Mouse (Mus musculus): ENCODE results near the gene Efnb3. TPM values are rescaled to one million over a fixed set of nuclear protein-coding genes. Genes with fewer than 3 reads are reported as not detected.
A peak's percentile ranks its signal among the peaks of the same experiment; 100 is the strongest.

Gene Efnb3
- polyA plus RNA-seq, 1 experiment from 2014 or later: 5.5 TPM

DNA sequence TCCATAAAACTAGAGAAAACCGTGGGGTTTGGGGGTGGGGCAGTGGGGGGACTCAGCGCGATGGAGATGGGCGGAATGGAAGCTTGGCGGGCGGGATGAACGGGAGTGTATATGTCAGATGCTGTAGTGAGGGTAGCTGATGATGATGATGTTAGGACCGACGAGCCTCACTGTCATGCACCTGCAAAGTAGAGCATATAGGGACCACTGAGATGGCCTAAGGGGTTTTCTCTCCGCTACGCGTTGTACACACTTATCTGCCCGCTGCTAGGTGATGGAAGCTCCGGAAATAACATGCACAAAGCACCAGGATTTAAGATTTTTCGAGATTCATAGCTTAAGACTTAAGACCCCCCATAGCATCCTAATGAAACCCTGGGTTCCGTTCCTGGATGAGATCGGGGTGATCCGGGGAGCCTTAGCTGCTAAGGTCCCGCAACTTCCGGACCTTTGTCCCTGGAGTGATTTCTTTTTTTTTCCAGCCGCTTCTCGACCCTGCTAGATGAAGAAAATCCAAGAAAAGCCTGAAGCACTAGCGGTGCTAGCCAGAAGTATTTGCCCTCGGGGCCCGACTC, 20.7 kb upstream of the Efnb3 start:
- 0 out of 2 replicates have a peak, but pooled peaks have one; percentile 3 for ATAC-seq (ENCODE audit: insufficient number of reproducible peaks, insufficient read depth, low FRiP score, low read depth)
- Histone ChIP-seq H3K27ac (ENCODE audit: low read length) (peak overlapping the region; percentile 96), H3K4me2 (replicated peaks; ENCODE audit: low read depth, low read length) (peak overlapping the region; percentile 95), H3K4me1 (ENCODE audit: control insufficient read depth, insufficient read depth, low read length) (peaks cover 21% of the 10 kb centered on the region), H3K27me3 (ENCODE audit: control insufficient read depth, insufficient read depth, low read length) (no peaks in the 10 kb centered on the region), H3K36me3 (ENCODE audit: control insufficient read depth, insufficient read depth, low read length) (peaks cover 13% of the 10 kb centered on the region; the same call in 1 of the 2 replicates), H3K9ac (replicated peaks; ENCODE audit: low read depth, low read length) (peak overlapping the region; percentile 76), H3K4me3 (ENCODE audit: low read depth, low read length) (peak overlapping the region; percentile 53), H3K9me3 (ENCODE audit: control insufficient read depth, low read depth, low read length) (no peaks in the 10 kb centered on the region)
- 1% methylated on average over 25 of the region's 25 CpGs for WGBS

GRCm38 (mm10) chr11:69580091-69580514, 20.1 kb upstream of the Efnb3 start, which contains the start of the genes Wrap53 and Trp53:
Wrap53 (minus strand) TSS chr11:69580255.
Trp53 (plus strand) TSS chr11:69580359.
- H3K9me3 ChIP-seq (ENCODE audit: control insufficient read depth, low read depth, low read length): no peaks in the 10 kb centered on the region
- H3K4me1 ChIP-seq (ENCODE audit: control insufficient read depth, insufficient read depth, low read length): peaks cover 21% of the 10 kb centered on the region
- H3K4me3 ChIP-seq (ENCODE audit: low read depth, low read length): peak within 1 kb of the TSS; percentile 53
- H3K36me3 ChIP-seq (ENCODE audit: control insufficient read depth, insufficient read depth, low read length): peaks cover 13% of the 10 kb centered on the region; the same call in 1 of the 2 replicates
- H3K27ac ChIP-seq (ENCODE audit: low read length): peak within 1 kb of the TSS; percentile 96
- ATAC-seq (ENCODE audit: insufficient number of reproducible peaks, insufficient read depth, low FRiP score, low read depth): peak; percentile 76
- H3K27me3 ChIP-seq (ENCODE audit: control insufficient read depth, insufficient read depth, low read length): no peaks in the 10 kb centered on the region
- H3K4me2 ChIP-seq (replicated peaks; ENCODE audit: low read depth, low read length): peak within 1 kb of the TSS; percentile 95
- WGBS: under 1% methylated on average over 13 of the region's 13 CpGs
- peak within 1 kb of the TSS; percentile 82 for H3K9ac ChIP-seq (replicated peaks; ENCODE audit: low read depth, low read length)

DNA sequence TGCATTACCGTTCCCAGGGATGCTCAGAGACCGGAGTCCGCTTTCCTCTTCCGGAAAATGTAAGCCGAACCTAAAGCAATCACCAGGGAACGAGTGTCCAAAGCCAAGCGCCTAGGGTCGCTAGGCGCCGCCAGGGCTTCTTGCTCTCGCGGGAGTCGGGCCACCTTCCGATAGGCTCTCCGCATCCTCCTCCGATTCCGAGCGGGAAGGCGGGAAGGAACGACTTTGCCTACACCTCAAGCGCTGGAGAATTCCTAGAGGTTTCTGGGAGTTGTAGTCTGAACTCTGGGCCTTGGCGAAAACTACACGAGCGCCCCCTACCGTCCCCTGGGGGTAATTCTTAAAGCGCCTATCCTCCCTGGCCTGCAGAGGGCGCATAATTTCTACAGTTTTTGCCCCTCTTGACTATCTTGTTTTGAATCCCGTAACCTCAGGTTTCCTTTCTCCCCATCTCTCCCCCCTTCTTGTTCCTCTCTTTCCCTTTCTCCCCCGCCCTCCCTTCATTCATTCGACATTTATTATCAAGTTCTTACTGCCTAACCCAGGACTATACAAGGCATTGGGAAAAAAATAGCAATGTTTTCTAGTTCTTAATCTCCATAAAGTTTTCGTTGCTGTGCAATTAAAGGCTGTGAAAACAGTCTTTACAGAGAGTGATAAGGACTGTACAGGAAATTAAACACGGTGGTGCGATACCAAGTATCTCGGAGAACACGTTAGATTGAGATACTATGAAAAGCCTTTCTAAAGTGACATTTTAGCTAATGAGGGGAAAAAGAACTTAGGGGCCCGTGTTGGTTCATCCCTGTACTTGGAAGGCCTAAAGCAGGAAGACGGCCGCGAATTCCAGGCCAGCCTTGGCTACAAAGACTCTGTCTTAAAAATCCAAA, 19.4 kb upstream of the Efnb3 start:
- WGBS: 2% methylated on average over 39 of the region's 39 CpGs
- Histone ChIP-seq H3K27ac (ENCODE audit: low read length) (peak overlapping the region; percentile 96), H3K9me3 (ENCODE audit: control insufficient read depth, low read depth, low read length) (no peaks in the 10 kb centered on the region), H3K36me3 (ENCODE audit: control insufficient read depth, insufficient read depth, low read length) (peaks cover 13% of the 10 kb centered on the region; the same call in 1 of the 2 replicates), H3K4me1 (ENCODE audit: control insufficient read depth, insufficient read depth, low read length) (peaks cover 21% of the 10 kb centered on the region), H3K9ac (replicated peaks; ENCODE audit: low read depth, low read length) (peak overlapping the region; percentile 82), H3K4me3 (ENCODE audit: low read depth, low read length) (peak overlapping the region; percentile 53), H3K27me3 (ENCODE audit: control insufficient read depth, insufficient read depth, low read length) (no peaks in the 10 kb centered on the region), H3K4me2 (replicated peaks; ENCODE audit: low read depth, low read length) (peak overlapping the region; percentile 95)
- ATAC-seq (ENCODE audit: insufficient number of reproducible peaks, insufficient read depth, low FRiP score, low read depth): peak; percentile 83

DNA sequence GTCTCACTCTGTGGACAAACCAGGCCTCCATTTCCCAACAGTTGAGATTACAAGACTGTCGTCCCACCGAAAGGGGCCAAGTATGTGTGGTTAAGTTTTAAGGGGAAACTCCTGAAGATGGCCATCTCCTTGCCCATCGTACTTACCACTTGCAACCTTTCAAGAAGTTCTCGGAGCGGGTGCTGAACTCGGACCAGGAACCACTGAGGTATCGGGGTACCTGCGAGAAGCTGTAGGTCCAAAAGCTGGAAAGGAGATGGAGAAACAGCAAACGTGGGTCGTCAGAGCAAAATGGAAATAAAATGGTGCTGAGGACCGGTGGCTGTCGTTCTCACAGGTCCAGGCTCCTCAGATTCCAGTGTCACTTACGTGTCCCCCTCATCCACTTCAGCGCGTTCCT, 18.3 kb upstream of the Efnb3 start:
- ATAC-seq (ENCODE audit: insufficient number of reproducible peaks, insufficient read depth, low FRiP score, low read depth): no peak
- Histone ChIP-seq H3K36me3 (ENCODE audit: control insufficient read depth, insufficient read depth, low read length) (peaks cover 6% of the 10 kb centered on the region; the same call in 1 of the 2 replicates), H3K4me3 (ENCODE audit: low read depth, low read length) (peak overlapping the region; percentile 53), H3K9ac (replicated peaks; ENCODE audit: low read depth, low read length) (peak overlapping the region; percentile 82), H3K27me3 (ENCODE audit: control insufficient read depth, insufficient read depth, low read length) (no peaks in the 10 kb centered on the region), H3K9me3 (ENCODE audit: control insufficient read depth, low read depth, low read length) (no peaks in the 10 kb centered on the region), H3K4me1 (ENCODE audit: control insufficient read depth, insufficient read depth, low read length) (peaks cover 21% of the 10 kb centered on the region), H3K4me2 (replicated peaks; ENCODE audit: low read depth, low read length) (peak overlapping the region; percentile 95), H3K27ac (ENCODE audit: low read length) (peak overlapping the region; percentile 70; the same call in 1 of the 2 replicates)
- WGBS: 16% methylated on average over 15 of the region's 15 CpGs

DNA sequence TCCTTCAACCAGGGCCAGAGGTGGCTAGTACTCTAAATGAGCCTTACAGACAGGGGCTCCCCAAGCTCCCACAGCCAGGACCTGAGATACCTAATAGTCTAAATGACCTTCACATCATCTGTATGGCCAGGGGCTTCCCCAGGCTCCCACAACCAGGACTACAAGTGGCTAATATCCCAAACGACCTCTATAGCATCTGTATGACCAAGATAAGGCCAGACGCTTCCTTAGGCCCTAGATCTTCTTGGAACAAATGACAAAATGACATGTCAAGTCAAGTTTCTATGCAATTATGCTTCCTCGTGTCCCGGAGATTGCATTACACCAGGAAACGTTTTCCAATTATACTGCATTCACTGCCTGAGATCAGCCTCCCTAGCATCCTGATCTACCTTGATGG, 16.3 kb upstream of the Efnb3 start:
- no peak for ATAC-seq (ENCODE audit: insufficient number of reproducible peaks, insufficient read depth, low FRiP score, low read depth)

GRCm38 (mm10) chr11:69575220-69575619, 15.2 kb upstream of the Efnb3 start:
- no peak for ATAC-seq (ENCODE audit: insufficient number of reproducible peaks, insufficient read depth, low FRiP score, low read depth)
- Histone ChIP-seq H3K27ac (ENCODE audit: low read length) (no peak overlapping the region), H3K27me3 (ENCODE audit: control insufficient read depth, insufficient read depth, low read length) (no peaks in the 10 kb centered on the region), H3K4me1 (ENCODE audit: control insufficient read depth, insufficient read depth, low read length) (peaks cover 15% of the 10 kb centered on the region), H3K9ac (replicated peaks; ENCODE audit: low read depth, low read length) (no peak overlapping the region), H3K4me2 (replicated peaks; ENCODE audit: low read depth, low read length) (no peak overlapping the region), H3K36me3 (ENCODE audit: control insufficient read depth, insufficient read depth, low read length) (peaks cover 14% of the 10 kb centered on the region), H3K4me3 (ENCODE audit: low read depth, low read length) (no peak overlapping the region), H3K9me3 (ENCODE audit: control insufficient read depth, low read depth, low read length) (no peaks in the 10 kb centered on the region)
- WGBS: 58% methylated on average over 3 of the region's 3 CpGs

More for the DNA sequence above, 16.3 kb upstream of the Efnb3 start:
- H3K4me3 ChIP-seq (ENCODE audit: low read depth, low read length): no peak overlapping the region
- H3K9me3 ChIP-seq (ENCODE audit: control insufficient read depth, low read depth, low read length): no peaks in the 10 kb centered on the region
- no peaks in the 10 kb centered on the region for H3K27me3 ChIP-seq (ENCODE audit: control insufficient read depth, insufficient read depth, low read length)
- no peak overlapping the region for H3K9ac ChIP-seq (replicated peaks; ENCODE audit: low read depth, low read length)
- no peak overlapping the region for H3K4me2 ChIP-seq (replicated peaks; ENCODE audit: low read depth, low read length)
- 68% methylated on average over 5 of the region's 5 CpGs for WGBS
- H3K27ac ChIP-seq (ENCODE audit: low read length): no peak overlapping the region
- peaks cover 15% of the 10 kb centered on the region for H3K4me1 ChIP-seq (ENCODE audit: control insufficient read depth, insufficient read depth, low read length)
- H3K36me3 ChIP-seq (ENCODE audit: control insufficient read depth, insufficient read depth, low read length): peaks cover 6% of the 10 kb centered on the region

GRCm38 (mm10) chr11:69565131-69565530, 5.1 kb upstream of the Efnb3 start:
- peaks cover 24% of the 10 kb centered on the region; the same call in 1 of the 2 replicates for H3K36me3 ChIP-seq (ENCODE audit: control insufficient read depth, insufficient read depth, low read length)
- no peak overlapping the region for H3K27ac ChIP-seq (ENCODE audit: low read length)
- H3K4me2 ChIP-seq (replicated peaks; ENCODE audit: low read depth, low read length): no peak overlapping the region
- no peak overlapping the region for H3K4me3 ChIP-seq (ENCODE audit: low read depth, low read length)
- H3K4me1 ChIP-seq (ENCODE audit: control insufficient read depth, insufficient read depth, low read length): 0 out of 2 replicates have a peak, but pooled peaks cover 10% of the 10 kb centered on the region
- WGBS: 80% methylated on average over 8 of the region's 8 CpGs
- no peak for ATAC-seq (ENCODE audit: insufficient number of reproducible peaks, insufficient read depth, low FRiP score, low read depth)
- no peaks in the 10 kb centered on the region for H3K9me3 ChIP-seq (ENCODE audit: control insufficient read depth, low read depth, low read length)
- H3K27me3 ChIP-seq (ENCODE audit: control insufficient read depth, insufficient read depth, low read length): no peaks in the 10 kb centered on the region
- no peak overlapping the region for H3K9ac ChIP-seq (replicated peaks; ENCODE audit: low read depth, low read length)

DNA sequence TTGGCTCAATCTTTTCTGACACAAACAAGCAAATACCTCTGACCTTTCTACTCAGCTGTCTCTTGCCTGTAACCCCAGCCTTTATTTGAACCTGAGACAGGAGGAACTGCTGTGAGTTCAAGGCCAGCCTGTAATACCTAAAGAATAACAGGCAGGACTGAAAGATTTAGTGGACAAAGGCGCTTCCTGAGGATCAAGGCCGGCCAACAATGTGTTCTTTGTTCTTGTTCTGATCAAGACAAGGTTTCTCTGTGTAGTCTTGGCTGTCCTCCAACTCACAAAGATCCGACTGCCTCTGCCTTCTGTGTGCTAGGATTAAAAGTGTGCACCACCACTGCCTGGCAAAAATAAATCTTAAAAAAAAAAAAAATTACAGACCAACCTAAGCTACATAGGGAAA, 4.4 kb upstream of the Efnb3 start:
- no peak overlapping the region for H3K4me3 ChIP-seq (ENCODE audit: low read depth, low read length)
- no peak for ATAC-seq (ENCODE audit: insufficient number of reproducible peaks, insufficient read depth, low FRiP score, low read depth)
- H3K9me3 ChIP-seq (ENCODE audit: control insufficient read depth, low read depth, low read length): no peaks in the 10 kb centered on the region
- WGBS: 62% methylated on average over 3 of the region's 3 CpGs
- no peak overlapping the region for H3K27ac ChIP-seq (ENCODE audit: low read length)
- 0 out of 2 replicates have a peak, but pooled peaks cover 15% of the 10 kb centered on the region for H3K4me1 ChIP-seq (ENCODE audit: control insufficient read depth, insufficient read depth, low read length)
- peaks cover 17% of the 10 kb centered on the region; the same call in 1 of the 2 replicates for H3K36me3 ChIP-seq (ENCODE audit: control insufficient read depth, insufficient read depth, low read length)
- no peak overlapping the region for H3K9ac ChIP-seq (replicated peaks; ENCODE audit: low read depth, low read length)
- H3K4me2 ChIP-seq (replicated peaks; ENCODE audit: low read depth, low read length): no peak overlapping the region
- no peaks in the 10 kb centered on the region for H3K27me3 ChIP-seq (ENCODE audit: control insufficient read depth, insufficient read depth, low read length)
